Mouse (Mus musculus) CH12.LX (cell line): Measurements from ENCODE around the gene Prrc2b. TPM values are rescaled to one million over a fixed set of nuclear protein-coding genes. Genes with fewer than 3 reads are reported as not detected.

Experiments
- DNase-seq: peaks from one replicate; pipeline ENCODE4 v3.0.0-alpha.2; 2013; ENCODE audit errors: extremely low read depth
- H3K27ac ChIP-seq: 2 replicates; pipeline ENCODE4 v1.5.1; 2012; ENCODE audit warnings: low read depth, mild to moderate bottlenecking, control low read depth, moderate library complexity; ENCODE audit not compliant: insufficient read depth
- H3K27me3 ChIP-seq: replicated peaks from 2 replicates; pipeline ENCODE3; 2012; ENCODE audit warnings: inconsistent platforms
- H3K36me3 ChIP-seq, 2 experiments: replicated peaks in 1 of 2; 2 replicates each; pipeline versions ENCODE3 to v1.6.1; 2012; ENCODE audit warnings: inconsistent platforms in 1 of 2, low read length in 1 of 2, mild to moderate bottlenecking in 1 of 2, mixed read lengths in 1 of 2, moderate library complexity in 1 of 2; ENCODE audit not compliant: control insufficient read depth in 1 of 2, insufficient read depth in 1 of 2
- H3K4me1 ChIP-seq, 2 experiments: 2 replicates each; pipeline ENCODE4 v1.6.1; 2012; ENCODE audit warnings: inconsistent platforms in 1 of 2, moderate library complexity in 1 of 2; ENCODE audit not compliant: insufficient read depth in 2 of 2, control insufficient read depth in 1 of 2
- H3K4me2 ChIP-seq: 2 replicates; pipeline ENCODE4 v1.6.1; 2012; ENCODE audit warnings: low read depth, mild to moderate bottlenecking, control low read depth; ENCODE audit not compliant: poor library complexity, insufficient read depth, severe bottlenecking
- H3K4me3 ChIP-seq, 3 experiments: fragments of 150-350 bp in 1 of 3; sonication (generic) in 1 of 3; replicated peaks in 1 of 3; 2 replicates each; pipeline versions ENCODE3 to v1.5.1; 2011 to 2012; ENCODE audit warnings: low read depth in 2 of 3, low read length in 2 of 3, mild to moderate bottlenecking in 2 of 3, moderate library complexity in 2 of 3, control low read depth in 1 of 3, improper control_type of control experiment in 1 of 3, inconsistent platforms in 1 of 3, mixed read lengths in 1 of 3; ENCODE audit not compliant: poor library complexity in 1 of 3
- H3K79me2 ChIP-seq: replicated peaks from 2 replicates; pipeline ENCODE4 v1.6.1; 2012; ENCODE audit warnings: mild to moderate bottlenecking, moderate library complexity; ENCODE audit not compliant: control insufficient read depth, poor library complexity, insufficient read depth, severe bottlenecking; ENCODE audit errors: extremely low read depth
- H3K9ac ChIP-seq: 2 replicates; pipeline ENCODE4 v1.6.1; 2012; ENCODE audit warnings: low read depth, mild to moderate bottlenecking, control low read depth, moderate library complexity; ENCODE audit not compliant: insufficient read depth
- H3K9me3 ChIP-seq: replicated peaks from 2 replicates; pipeline ENCODE3; 2012; ENCODE audit warnings: low read length, inconsistent platforms, mixed read lengths
- BHLHE40 ChIP-seq: IDR thresholded peaks from 2 replicates; pipeline ENCODE4 v1.6.1; 2011; ENCODE audit warnings: mild to moderate bottlenecking, low read depth, low read length, improper control_type of control experiment
- CHD1 ChIP-seq: IDR thresholded peaks from 2 replicates; pipeline ENCODE4 v1.6.1; 2012; ENCODE audit warnings: low read depth, low read length, improper control_type of control experiment, inconsistent platforms
- CHD2 ChIP-seq: IDR thresholded peaks from 2 replicates; pipeline ENCODE4 v1.6.1; 2011; ENCODE audit warnings: low read length, improper control_type of control experiment
- CTCF ChIP-seq, 2 experiments: IDR thresholded peaks in 1 of 2; conservative IDR thresholded peaks in 1 of 2; 2 replicates each; pipeline ENCODE4 v1.5.1; 2011 to 2012; ENCODE audit warnings: low read depth in 2 of 2, low read length in 2 of 2, improper control_type of control experiment in 1 of 2, inconsistent platforms in 1 of 2, mild to moderate bottlenecking in 1 of 2, moderate library complexity in 1 of 2
- ELF1 ChIP-seq: IDR thresholded peaks from 2 replicates; pipeline ENCODE4 v1.6.1; 2014; ENCODE audit warnings: low read depth, mild to moderate bottlenecking, inconsistent platforms, low read length, improper control_type of control experiment
- EP300 ChIP-seq: IDR thresholded peaks from 2 replicates; pipeline ENCODE4 v1.6.1; 2011; ENCODE audit warnings: low read length, improper control_type of control experiment
- ETS1 ChIP-seq: conservative IDR thresholded peaks from 2 replicates; pipeline ENCODE4 v1.6.1; 2012; ENCODE audit warnings: low read depth, mild to moderate bottlenecking, inconsistent platforms, low read length, improper control_type of control experiment, moderate library complexity
- GABPA ChIP-seq: IDR thresholded peaks from 2 replicates; pipeline ENCODE4 v1.6.1; 2012; ENCODE audit warnings: low read depth, low read length, improper control_type of control experiment, inconsistent platforms; ENCODE audit not compliant: insufficient replicate concordance
- HCFC1 ChIP-seq: IDR thresholded peaks from 2 replicates; pipeline ENCODE4 v1.6.1; 2012; ENCODE audit warnings: low read depth, mild to moderate bottlenecking, inconsistent platforms, low read length, improper control_type of control experiment
- IRF4 ChIP-seq: IDR thresholded peaks from 2 replicates; pipeline ENCODE4 v1.6.1; 2014; ENCODE audit warnings: low read depth, mild to moderate bottlenecking, inconsistent platforms, low read length, improper control_type of control experiment
- JUND ChIP-seq: conservative IDR thresholded peaks from 2 replicates; pipeline ENCODE4 v1.6.1; 2011; ENCODE audit warnings: low read depth, low read length, improper control_type of control experiment
- KAT2A ChIP-seq: IDR thresholded peaks from 2 replicates; pipeline ENCODE4 v1.6.1; 2012; ENCODE audit warnings: low read length, improper control_type of control experiment, inconsistent platforms; ENCODE audit not compliant: insufficient replicate concordance
- MAFK ChIP-seq: IDR thresholded peaks from 2 replicates; pipeline ENCODE4 v1.6.1; 2011; ENCODE audit warnings: low read length, improper control_type of control experiment; ENCODE audit not compliant: insufficient replicate concordance
- MAX ChIP-seq: IDR thresholded peaks from 2 replicates; pipeline ENCODE4 v1.6.1; 2011; ENCODE audit warnings: low read length, improper control_type of control experiment
- MAZ ChIP-seq: IDR thresholded peaks from 2 replicates; pipeline ENCODE4 v1.6.1; 2012; ENCODE audit warnings: low read depth, mild to moderate bottlenecking, inconsistent platforms, low read length, improper control_type of control experiment, moderate library complexity
- MEF2A ChIP-seq: IDR thresholded peaks from 2 replicates; pipeline ENCODE4 v1.6.1; 2014; ENCODE audit warnings: low read depth, mild to moderate bottlenecking, inconsistent platforms, low read length, improper control_type of control experiment, borderline replicate concordance
- MYC ChIP-seq: IDR thresholded peaks from 2 replicates; pipeline ENCODE4 v1.6.1; 2011; ENCODE audit warnings: low read depth, mild to moderate bottlenecking, improper control_type of control experiment, low read length
- NELFE ChIP-seq: IDR thresholded peaks from 2 replicates; pipeline ENCODE4 v1.6.1; 2011; ENCODE audit warnings: low read depth, low read length, improper control_type of control experiment
- POLR2A ChIP-seq: IDR thresholded peaks from 2 replicates; pipeline ENCODE4 v1.6.1; 2011; ENCODE audit warnings: low read depth, mild to moderate bottlenecking, improper control_type of control experiment, low read length
- POLR2AphosphoS2 ChIP-seq: IDR thresholded peaks from 2 replicates; pipeline ENCODE4 v1.6.1; 2011; ENCODE audit warnings: low read depth, low read length, improper control_type of control experiment
- RAD21 ChIP-seq: IDR thresholded peaks from 2 replicates; pipeline ENCODE4 v1.6.1; 2011; ENCODE audit warnings: low read depth, mild to moderate bottlenecking, low read length, improper control_type of control experiment, moderate library complexity
- RCOR1 ChIP-seq: conservative IDR thresholded peaks from 2 replicates; pipeline ENCODE4 v1.6.1; 2012; ENCODE audit warnings: low read depth, mild to moderate bottlenecking, inconsistent platforms, low read length, improper control_type of control experiment
- SIN3A ChIP-seq: IDR thresholded peaks from 2 replicates; pipeline ENCODE4 v1.6.1; 2012; ENCODE audit warnings: low read length, improper control_type of control experiment, inconsistent platforms
- SMC3 ChIP-seq: IDR thresholded peaks from 2 replicates; pipeline ENCODE4 v1.6.1; 2011; ENCODE audit warnings: low read depth, low read length, improper control_type of control experiment
- TBP ChIP-seq: conservative IDR thresholded peaks from 2 replicates; pipeline ENCODE4 v1.6.1; 2011; ENCODE audit warnings: low read depth, low read length, improper control_type of control experiment
- TCF12 ChIP-seq: IDR thresholded peaks from 2 replicates; pipeline ENCODE4 v1.6.1; 2014; ENCODE audit warnings: low read depth, mild to moderate bottlenecking, inconsistent platforms, low read length, improper control_type of control experiment
- UBTF ChIP-seq: IDR thresholded peaks from 2 replicates; pipeline ENCODE4 v1.6.1; 2012; ENCODE audit warnings: low read depth, mild to moderate bottlenecking, inconsistent platforms, low read length, improper control_type of control experiment, moderate library complexity
- USF1 ChIP-seq: IDR thresholded peaks from 2 replicates; pipeline ENCODE4 v1.6.1; 2014; ENCODE audit warnings: low read depth, mild to moderate bottlenecking, inconsistent platforms, low read length, improper control_type of control experiment
- USF2 ChIP-seq: conservative IDR thresholded peaks from 2 replicates; pipeline ENCODE4 v1.6.1; 2011; ENCODE audit warnings: low read depth, low read length, improper control_type of control experiment
- ZKSCAN1 ChIP-seq: IDR thresholded peaks from 2 replicates; pipeline ENCODE4 v1.6.1; 2012; ENCODE audit warnings: low read depth, inconsistent platforms, low read length, improper control_type of control experiment, borderline replicate concordance
- ZMIZ1 ChIP-seq: IDR thresholded peaks from 2 replicates; pipeline ENCODE4 v1.6.1; 2012; ENCODE audit warnings: low read depth, mild to moderate bottlenecking, inconsistent platforms, low read length, improper control_type of control experiment
- ZNF384 ChIP-seq: IDR thresholded peaks from 2 replicates; pipeline ENCODE4 v1.6.1; 2012; ENCODE audit warnings: low read depth, low read length, improper control_type of control experiment, inconsistent platforms
- dilution Hi-C: fragments of 300-500 bp; cut with MboI; formaldehyde crosslinking; loops from 2 replicates; pipeline ENCODE4 v1.14.3; 2020; ENCODE audit warnings: low sequenced_read_pairs; ENCODE audit not compliant: extremely low pct_unique_long_range_greater_than_20kb, extremely low pct_ligation_motif_present
- in situ Hi-C: fragments of 300-500 bp; cut with MboI; formaldehyde crosslinking; loops from 3 replicates; pipeline ENCODE4 v1.14.3; 2019; ENCODE audit warnings: low sequenced_read_pairs, low pct_ligation_motif_present, low pct_unique_long_range_greater_than_20kb, mixed read lengths
- polyA plus RNA-seq: library from polyadenylated mRNA; unstranded; fragments of >175 nt; gene quantifications from 2 replicates; pipeline ENCODE4 v1.2.1, GENCODE M21; 2012; ENCODE audit warnings: low read depth; ENCODE audit not compliant: insufficient read length
- total RNA-seq, 2 experiments: library from RNA; depleted of rRNA; stranded (reverse); fragments of 300-350 nt in 1 of 2; fragments of >200 nt in 1 of 2; gene quantifications; 2 replicates each; pipeline ENCODE4 v1.2.3; 2012 to 2014

Prrc2b gene
- total and polyA plus RNA-seq, 3 experiments = 7.6 to 59.9 (median 42.2) TPM

- Histone ChIP-seq H3K79me2 (no peaks in the 10 kb centered on the region), H3K4me3 (no peak overlapping the region), H3K36me3 (no peaks in the 10 kb centered on the region), H3K4me1 (peaks cover 0 to 38% of the 10 kb centered on the region in 2 experiments; a peak in 3 of 4 replicates), H3K9ac (no peak overlapping the region), H3K4me2 (peak overlapping the region; percentile 50), H3K27ac (no peak overlapping the region), H3K27me3 (peaks cover 6% of the 10 kb centered on the region), H3K9me3 (no peaks in the 10 kb centered on the region)
- dilution Hi-C loops (no loop called here), in situ Hi-C loops (loop anchor here (5.0 to 25.0 kb wide), 4 partner anchors 152 to 430 kb away; partner anchors contain the start of genes Dpm2, Golga2, Pip5kl1 and Swi5)
- TF ChIP-seq ZNF384 = peak; percentile 64; the same call in 1 of the 2 replicates
- TF ChIP-seq CHD1 = no peak
- peak; percentile 67; the same call in 1 of the 2 replicates for TF ChIP-seq MAZ
- no peak for TF ChIP-seq UBTF
- peak; percentile 90 for DNase-seq
These were observed 18.3 kb upstream of the Prrc2b start for GRCm38 (mm10) chr2:32132567-32132992.

- H3K36me3 ChIP-seq = no peaks in the 10 kb centered on the region
- dilution Hi-C loops (no loop called here), in situ Hi-C loops (loop anchor here (5.0 to 25.0 kb wide), 4 partner anchors 151 to 428 kb away; partner anchors contain the start of genes Dpm2, Golga2, Pip5kl1 and Swi5)
- H3K4me1 ChIP-seq = peaks cover 0 to 36% of the 10 kb centered on the region in 2 experiments; a peak in 3 of 4 replicates
- no peaks in the 10 kb centered on the region for H3K79me2 ChIP-seq
- DNase-seq = peak; percentile 91
- H3K4me3 ChIP-seq = no peak overlapping the region
- H3K4me2 ChIP-seq = no peak overlapping the region
- H3K27ac ChIP-seq = no peak overlapping the region
- no peaks in the 10 kb centered on the region for H3K9me3 ChIP-seq
- H3K27me3 ChIP-seq = peaks cover 6% of the 10 kb centered on the region
- H3K9ac ChIP-seq = no peak overlapping the region
- no peak for TF ChIP-seq GABPA
- peak; percentile 66 for TF ChIP-seq IRF4
- TF ChIP-seq KAT2A = no peak
- peak; percentile 66 for TF ChIP-seq ZNF384
- peak; percentile 88 to 100 for TF ChIP-seq CTCF (conservative IDR thresholded peaks at IDR 0.05 in 1 of 2, IDR thresholded peaks at IDR 0.05 in 1 of 2; ENCODE audit: low read depth in 2 of 2, low read length in 2 of 2)
- no peak; the same call in 1 of the 2 replicates for TF ChIP-seq JUND
- TF ChIP-seq ETS1 = no peak
- no peak for TF ChIP-seq USF2
- peak; percentile 47; the same call in 1 of the 2 replicates for TF ChIP-seq MYC
- TF ChIP-seq MEF2A = peak; percentile 46; the same call in 1 of the 2 replicates
- TF ChIP-seq BHLHE40 = no peak
- no peak for TF ChIP-seq ZKSCAN1
- TF ChIP-seq TBP = no peak
- peak; percentile 73; the same call in 1 of the 2 replicates for TF ChIP-seq SIN3A
- no peak for TF ChIP-seq CHD2
- no peak for TF ChIP-seq EP300
- no peak for TF ChIP-seq POLR2A
- TF ChIP-seq MAFK = no peak
- peak; percentile 73; the same call in 1 of the 2 replicates for TF ChIP-seq NELFE
- no peak for TF ChIP-seq POLR2AphosphoS2
- peak; percentile 100 for TF ChIP-seq RAD21
- TF ChIP-seq RCOR1 = no peak
- TF ChIP-seq SMC3 = peak; percentile 94
- 0 out of 2 replicates have a peak, but pooled peaks have one; percentile 27 for TF ChIP-seq MAX
- 0 out of 2 replicates have a peak, but pooled peaks have one; percentile 31 for TF ChIP-seq ELF1
- TF ChIP-seq MAZ = peak; percentile 77
- no peak for TF ChIP-seq UBTF
- TF ChIP-seq HCFC1 = no peak; the same call in 1 of the 2 replicates
- peak; percentile 40; the same call in 1 of the 2 replicates for TF ChIP-seq TCF12
- TF ChIP-seq USF1 = no peak
- TF ChIP-seq ZMIZ1 = no peak
These were observed 16.8 kb upstream of the Prrc2b start for GRCm38 (mm10) chr2:32134039-32134438.
